Mouse (Mus musculus) CD4-positive, CD25-positive, alpha-beta regulatory T cell, adult 4 months (primary cell): ENCODE data around the gene Kif2c. TPM values are rescaled to one million over a fixed set of nuclear protein-coding genes. Genes with fewer than 3 reads are reported as not detected.

Experiments used
- ATAC-seq: one replicate; pipeline ENCODE4 v1.8.0; 2017
- polyA plus RNA-seq, 2 experiments: library from polyadenylated mRNA; unstranded; fragments of 100-300 nt; shearing (Covaris generic); gene quantifications; one replicate each; pipeline ENCODE4 v1.2.1; 2017

Gene Kif2c
- 1 to 10 TPM; 2.8 to 8.7 TPM for polyA plus RNA-seq

DNA sequence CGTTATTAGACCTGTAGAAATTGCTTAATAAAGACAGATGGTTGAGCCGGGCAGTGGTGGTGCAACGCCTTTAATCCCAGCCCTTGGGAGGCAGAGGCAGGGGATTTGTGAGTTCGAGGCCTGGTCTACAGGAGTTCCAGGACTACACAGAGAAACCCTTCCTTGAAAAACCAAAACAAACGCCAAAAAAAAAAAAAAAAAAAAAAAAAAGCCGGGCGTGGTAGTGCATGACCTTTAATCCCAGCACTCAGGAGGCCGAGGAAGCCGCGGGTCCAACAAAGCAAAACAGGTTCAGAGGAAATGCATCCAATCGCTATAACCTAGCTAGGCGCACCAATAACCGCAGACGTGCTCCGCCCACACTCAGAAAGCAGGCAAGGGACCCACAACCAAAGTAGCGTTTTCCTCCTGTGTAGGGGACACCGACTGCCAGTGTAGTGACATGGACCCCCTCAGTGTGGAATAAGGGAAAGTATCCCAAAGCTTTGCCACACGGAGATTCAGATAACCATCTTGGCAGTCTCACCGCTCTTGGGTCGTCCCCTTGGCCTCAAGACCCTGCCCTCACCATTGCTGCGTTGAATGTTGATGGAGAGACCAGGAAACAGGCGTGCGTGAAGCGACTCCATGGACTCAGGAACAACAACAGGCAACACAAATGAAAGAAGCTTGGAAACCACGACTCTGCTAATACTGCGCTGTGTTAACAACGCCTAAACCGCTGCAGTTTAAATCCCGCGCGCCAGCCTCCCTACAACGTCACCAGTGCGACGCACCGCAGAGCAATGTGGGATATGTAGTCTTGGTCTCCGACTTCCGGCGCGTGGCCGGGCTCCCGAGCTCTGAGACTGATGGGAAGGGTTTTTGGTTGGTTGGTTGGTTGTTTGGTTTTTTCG lies at the start of gene Kif2c:
TSS of gene Kif2c (minus strand) at position 777 of the 896 bp plus-strand sequence.
- peak; percentile 100 for ATAC-seq

DNA sequence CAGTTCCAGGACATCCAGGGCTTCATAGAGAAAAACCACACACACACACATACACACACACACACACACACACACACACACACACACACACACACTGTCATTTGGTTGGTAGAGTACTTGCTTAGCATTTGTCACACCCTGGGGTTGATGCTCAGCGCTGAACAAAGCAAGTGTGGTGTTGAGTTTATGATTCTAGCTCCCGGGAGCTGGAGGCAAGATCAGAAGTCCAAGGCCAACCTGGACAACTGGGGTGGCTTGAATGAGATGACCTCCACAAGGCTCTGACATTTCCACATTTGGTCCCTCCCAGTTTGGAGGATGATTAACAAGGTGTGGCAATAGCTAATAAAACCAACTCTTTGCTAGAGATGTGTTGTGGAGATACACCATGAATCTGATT lies 48.8 kb upstream of the Kif2c start:
- no peak for ATAC-seq

DNA sequence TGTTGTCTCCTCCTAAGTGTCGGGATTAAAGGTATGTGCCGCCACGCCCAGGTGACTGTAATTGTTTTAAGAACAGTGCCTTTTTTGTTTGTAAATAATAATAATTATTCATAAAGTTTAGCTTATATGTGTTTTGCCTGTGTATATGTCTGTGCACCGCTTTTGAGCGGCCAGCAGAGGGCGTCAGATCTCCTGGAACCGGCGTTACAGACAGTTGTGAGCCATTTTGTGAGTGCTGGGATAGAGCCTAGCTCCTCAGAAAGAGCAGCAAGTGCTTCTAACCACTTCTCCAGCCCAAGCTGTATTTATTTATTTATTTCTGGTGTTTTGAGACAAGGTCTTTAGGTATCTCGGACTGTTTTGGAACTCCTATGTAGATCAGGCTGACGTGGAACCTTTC lies 47.9 kb upstream of the Kif2c start:
- ATAC-seq, result no peak

DNA sequence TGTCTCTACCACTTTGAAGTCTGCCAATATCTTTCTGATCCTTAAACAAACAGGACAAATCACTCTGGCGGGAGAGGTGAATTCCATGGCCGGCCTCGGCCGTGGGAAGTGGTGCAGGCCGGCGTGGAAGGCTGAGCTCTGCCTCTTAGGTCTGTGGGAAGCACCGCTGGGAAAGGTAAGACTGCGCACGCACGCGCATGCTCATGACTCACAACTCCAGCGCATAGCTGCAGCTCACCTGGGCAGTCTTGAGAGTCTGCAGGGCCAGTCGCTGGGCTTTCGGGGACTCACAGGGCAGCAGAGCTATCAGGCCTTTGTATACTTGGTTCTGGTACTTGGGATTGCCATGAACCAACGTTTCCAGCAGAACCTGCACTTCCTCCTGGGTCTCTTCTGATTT lies 47.2 kb upstream of the Kif2c start:
- no peak for ATAC-seq

DNA sequence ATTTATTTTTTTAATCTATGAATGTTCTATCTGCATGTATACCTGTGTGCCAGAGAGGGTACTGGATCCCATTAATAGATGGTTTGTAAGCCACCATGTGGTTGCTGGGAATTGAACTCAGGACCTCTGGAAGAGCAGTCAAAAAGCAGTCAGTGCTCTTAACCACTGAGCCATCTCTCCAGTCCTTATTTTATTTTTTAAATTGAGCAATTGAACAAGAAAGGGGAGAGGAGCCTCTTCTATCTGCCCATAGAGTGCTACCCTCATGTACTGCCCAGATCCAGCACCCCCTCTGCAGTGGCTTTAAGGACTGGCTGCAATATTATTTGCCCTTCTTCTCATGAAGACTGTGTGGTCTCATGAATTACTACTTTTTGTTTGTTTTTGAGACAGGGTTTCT lies 42.8 kb upstream of the Kif2c start:
- ATAC-seq, result no peak

DNA sequence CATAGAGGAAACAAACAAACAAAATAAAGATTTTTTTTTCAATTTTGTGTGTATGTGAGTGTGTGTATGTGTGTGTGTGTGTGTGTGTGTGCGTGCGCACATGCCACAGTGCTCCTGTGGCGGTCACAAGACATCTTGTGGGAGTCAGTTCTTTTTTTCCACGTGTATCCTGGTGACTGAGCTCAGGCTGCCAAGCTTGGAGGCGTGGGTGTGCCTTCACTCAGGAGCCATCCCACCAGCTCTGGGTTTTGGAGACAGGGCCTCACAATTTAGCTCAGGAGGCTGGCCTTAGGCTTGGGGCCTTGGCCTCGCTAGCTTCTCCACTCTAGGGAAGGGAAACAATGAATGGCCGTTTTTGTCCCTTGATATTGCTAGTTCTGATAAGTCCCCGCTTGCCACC lies 41.7 kb upstream of the Kif2c start:
- ATAC-seq, result no peak

DNA sequence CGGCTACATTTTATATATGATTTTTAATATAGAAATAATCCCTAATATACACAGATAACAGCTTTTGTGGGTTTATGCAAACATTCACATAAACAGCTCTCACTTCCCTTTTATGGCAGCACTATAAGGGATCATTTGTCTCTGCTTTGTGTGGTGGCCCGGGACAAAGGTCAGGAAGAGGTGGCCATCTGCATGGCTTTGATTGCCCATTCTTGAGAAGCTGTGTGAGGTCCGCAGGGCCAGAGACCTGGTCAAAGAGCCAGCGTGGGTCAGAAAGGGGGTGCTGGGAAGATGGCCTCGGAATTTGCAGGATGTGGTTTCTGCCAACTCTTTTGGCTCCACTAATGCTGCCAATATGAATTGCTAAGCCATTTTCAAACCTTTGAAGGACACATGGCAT lies 40.6 kb upstream of the Kif2c start:
- no peak for ATAC-seq

DNA sequence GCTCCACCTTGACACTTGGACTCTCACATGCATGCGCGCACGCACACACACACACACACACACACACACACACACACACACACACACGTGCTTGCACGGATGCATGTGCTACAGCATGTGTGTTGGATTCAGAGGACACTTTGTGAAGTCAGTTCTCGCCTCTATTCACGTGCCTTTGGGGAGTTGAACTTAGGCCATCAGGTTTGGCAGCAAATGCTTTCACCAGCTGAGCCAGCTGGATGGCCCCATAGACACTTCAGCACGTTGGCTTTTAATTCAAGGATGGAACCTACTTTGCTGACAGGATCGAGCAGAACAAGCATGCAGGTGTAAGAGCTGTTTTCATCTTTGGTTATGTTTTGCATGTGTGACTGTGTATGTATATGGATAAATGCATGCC lies 39.4 kb upstream of the Kif2c start:
- no peak for ATAC-seq

DNA sequence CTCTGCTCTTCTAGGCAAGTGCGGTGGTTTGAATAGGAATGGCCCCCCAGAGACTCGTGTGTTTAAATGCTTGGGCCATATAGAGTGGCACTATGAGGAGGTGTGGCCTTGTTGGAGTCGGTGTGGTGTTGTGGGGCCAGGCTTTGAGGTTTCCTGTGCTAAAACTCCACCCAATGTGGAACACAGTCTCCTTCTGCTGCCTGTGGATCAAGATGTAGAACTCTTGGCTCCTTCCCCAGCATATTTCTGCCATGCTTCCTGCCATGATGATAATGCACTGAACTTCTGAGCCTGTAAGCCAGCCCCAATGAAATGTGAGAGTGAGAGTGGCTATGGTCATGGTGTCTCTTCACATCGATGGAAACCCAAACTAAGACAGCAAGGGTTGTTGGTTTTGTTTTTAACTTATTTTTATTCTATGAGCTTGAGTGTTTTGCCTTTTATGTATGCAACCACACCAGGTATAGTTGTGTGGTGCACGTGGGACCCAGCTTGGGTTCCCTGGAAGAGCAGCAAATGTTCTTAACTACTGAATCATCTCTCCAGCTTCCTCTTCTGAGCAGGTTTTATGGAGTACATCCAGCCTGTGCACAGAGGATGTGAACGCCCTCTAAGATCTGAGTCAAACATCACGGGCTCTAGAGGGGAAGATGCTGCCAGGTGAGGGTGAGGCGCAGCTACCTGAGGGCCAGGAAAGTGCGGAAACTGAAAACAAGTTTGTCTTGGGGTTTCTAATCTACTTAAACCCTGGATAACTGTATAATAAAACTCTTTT lies 38.5 kb upstream of the Kif2c start:
- ATAC-seq, result no peak

DNA sequence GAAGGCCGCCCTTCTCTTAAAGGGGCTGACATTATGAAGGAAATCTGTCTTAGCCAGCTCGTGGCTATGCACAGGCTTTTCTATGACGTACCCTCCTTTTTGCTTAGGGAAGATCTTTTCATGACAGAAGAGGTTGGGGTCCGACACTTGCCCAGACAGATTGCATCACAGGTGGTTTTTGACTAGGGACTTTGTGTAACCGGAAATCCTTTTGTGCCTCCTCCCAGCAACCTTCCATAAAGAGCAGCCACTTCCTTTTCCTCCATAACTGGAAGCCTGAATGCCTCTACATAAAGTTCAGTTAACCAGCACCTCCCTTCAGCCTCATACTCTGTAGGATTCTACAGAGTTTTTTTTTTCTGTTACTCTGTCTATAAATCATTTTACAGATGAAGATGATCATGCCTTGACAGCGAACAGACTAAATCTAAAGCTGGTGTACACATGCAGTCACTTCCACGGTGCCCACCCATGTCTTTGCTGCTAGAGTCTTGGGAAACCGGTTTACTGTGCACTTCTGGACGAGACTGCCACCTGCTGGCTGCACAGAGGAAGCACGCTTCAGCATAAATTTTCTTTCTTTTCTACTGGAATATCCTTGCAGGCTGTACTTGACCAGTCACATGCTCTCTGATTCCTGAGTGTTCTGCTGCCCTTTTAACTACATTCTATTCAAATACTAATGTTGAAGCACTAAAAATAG lies 36.2 kb upstream of the Kif2c start:
- ATAC-seq, result peak; percentile 81

DNA sequence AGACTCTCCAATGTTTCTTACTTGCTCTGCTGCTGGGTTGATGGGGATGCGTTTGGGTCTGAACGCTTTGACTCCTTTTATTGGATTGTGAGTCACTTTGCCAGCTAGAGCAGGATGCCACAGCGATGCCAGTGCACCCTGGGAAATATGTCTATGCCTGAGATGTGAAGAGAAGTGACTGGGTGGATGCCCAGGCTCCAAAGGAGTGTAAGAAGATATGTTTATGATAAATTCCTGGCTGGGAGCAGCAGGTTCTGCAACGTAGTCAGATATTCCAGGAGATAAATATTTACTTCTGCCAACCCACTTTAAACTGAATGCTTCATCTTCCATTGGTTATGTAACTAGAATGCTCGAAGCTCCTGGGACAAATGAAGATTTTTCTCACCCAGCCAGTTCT lies 34.6 kb upstream of the Kif2c start:
- no peak for ATAC-seq

DNA sequence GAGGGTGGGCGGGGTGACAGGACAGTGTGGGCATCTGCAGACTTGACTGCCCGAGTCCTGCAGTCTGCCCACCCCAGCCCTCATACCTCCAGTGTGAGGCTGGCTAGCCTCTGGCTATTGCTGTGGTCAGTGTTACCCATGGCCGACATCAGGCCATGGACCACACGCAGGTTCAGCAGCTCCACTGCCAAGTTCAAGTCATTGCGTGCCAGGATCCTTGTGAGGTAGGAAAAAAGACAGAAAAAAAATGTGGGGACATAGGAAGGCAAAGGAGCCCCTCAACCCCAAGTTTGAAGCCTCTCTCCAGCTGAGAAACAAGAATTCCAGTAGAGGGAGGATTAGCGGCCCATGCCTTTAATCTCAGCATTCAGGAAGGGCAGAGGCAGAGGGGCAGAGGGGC lies 31.8 kb upstream of the Kif2c start:
- no peak for ATAC-seq

DNA sequence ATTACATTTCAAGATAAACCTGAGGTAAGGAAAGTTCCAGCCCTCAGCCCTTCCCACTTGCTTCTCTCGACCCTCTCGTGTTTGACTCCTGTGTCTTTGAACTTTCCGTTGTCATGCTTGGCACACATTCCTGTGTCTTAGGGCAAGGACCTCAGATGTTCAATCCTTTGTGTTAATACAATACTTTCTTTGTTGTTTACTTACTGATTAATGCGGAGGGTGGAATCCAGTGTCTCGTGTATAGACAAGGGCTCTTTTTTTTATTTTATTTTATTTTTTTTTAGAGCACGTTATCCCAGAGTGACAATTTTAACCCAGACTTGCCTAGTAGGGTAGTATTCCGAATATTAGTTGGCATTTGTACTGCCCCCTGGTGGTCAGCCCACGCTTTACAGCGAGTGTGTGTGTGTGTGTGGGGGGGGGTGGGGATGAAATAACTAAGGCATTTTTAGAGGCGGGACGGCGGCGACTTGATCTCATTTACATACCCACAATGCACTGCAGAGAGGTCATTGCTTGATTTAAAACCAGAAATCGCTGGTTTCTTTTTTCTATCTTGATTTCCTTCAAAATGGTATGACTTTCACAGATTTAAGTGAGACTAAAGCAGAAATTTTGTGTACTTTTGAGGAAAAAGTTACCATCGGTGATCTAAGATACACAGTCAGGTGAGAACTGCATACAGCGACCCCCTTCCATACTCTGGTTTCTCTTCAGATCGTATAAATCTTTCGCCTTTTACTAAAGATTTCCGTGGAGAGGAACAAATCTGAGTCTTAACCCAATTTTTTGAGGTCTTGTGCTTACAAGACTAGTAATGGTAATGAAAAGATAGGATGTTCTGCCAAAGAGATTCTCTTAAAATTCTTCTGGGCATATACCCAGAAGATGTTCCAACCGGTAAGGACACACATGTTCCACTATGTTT lies 28.0 kb upstream of the Kif2c start:
- ATAC-seq, result peak; percentile 91

DNA sequence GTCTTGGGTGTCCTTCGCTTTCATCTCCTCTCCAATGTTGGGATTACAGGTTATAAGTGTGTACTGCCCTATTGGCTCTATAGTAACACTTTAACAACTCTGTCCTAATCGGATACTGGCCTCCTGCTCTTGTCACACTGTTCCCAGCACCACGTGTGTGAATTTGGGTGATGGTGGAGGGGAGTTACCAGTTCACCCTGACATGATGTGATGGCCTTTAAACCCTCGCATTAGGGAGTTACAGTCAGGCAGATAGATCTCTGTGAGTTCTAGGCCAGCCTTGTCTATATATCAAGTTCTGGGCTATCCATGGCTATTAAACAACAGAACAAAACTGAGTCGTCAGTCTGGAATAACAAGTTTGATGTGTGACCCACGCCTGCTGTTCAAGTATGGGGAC lies 27.2 kb upstream of the Kif2c start:
- ATAC-seq, result no peak

DNA sequence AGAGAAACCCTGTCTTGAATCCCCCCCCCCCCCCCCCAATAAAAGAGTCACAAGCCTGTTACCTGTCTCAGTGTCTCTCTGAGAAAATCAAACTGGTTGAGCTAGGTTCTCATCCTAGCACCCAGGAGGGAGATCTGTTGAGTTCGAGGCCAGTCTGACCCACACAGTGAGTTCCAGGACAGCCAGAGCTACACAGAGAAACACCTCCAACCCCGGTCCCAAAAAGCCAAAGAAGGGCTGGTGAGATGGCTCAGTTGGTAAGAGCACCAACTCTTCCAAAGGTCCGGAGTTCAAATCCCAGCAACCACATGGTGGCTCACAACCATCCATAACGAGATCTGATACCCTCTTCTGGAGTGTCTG lies 20.5 kb upstream of the Kif2c start:
- no peak for ATAC-seq

DNA sequence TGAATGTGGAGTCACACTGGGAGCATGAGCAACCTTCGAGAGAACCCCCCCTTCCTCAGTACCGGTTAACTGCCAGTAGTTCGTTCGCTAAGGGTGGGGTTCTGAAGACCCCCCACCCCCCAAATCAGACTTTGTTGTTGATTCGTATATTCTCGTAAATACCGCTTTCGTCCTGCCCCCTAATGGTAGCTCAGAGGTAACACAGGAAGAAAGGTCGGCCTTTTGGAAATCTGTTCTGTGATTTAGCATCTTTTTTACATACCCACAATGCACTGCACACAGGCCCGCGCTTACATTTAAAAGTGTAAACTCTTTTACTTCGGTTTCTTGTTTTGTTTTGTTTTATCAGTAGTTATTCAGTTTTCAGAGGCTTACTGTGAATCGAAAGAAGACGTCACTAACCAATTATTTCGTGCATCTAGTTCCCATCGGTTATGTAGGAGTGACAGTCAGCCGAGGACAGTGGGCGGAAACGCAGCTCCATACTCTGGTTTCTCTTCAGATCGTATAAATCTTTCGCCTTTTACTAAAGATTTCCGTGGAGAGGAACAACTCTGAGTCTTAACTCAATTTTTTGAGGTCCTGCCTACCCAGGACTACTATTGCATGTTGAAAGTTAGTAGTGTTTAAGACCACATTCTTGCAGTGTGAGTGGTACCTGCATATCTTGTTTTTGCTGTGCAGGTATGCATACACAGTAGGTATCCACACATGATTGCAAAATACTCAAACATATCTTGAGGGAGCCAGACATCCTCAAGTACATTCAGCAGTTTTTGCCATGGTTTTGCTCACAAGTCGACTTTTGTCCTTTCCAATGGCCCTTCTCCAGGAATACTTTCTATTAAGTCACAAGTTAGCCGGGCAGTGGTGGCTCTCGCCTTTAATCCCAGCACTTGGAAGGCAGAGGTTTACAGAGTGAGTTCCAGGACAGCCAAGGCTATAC lies 19.9 kb upstream of the Kif2c start:
- peak; percentile 91 for ATAC-seq

DNA sequence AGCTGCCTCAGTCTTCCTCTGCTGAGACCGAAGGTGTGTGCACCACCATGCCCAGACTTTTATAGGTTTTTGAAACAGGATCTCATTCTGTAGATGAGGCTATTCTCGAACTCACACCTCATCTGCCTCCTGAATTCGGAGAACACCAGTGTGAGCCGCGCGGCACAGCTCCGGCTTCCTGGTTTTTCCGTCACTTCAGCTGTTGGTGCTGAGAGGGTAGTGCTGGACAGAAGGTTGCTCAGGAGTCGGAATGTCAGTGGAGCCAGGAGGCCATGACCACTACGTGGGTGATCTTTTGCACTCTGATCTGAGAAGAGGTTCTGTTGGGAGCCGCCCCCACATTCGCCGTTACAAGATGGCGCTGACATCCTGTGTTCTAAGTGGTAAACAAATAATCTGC lies 9.4 kb upstream of the Kif2c start:
- ATAC-seq, result no peak

DNA sequence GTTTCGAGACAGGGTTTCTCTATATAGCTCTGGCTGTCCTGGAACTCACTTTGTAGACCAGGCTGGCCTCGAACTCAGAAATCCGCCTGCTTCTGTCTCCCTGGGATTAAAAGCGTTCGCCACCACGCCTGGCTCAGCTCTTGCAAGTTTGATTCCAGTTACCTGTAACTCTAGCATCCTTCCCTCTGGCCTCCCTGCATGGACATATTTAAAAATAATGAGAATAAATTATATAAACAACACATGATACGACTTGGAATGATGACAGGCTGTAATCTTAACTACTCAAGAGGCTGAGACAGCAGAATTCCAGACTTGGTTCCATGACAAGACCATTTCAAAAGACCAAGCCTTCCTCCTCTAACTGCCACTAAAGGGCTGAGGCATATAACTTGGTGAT lies 8.2 kb upstream of the Kif2c start:
- no peak for ATAC-seq

DNA sequence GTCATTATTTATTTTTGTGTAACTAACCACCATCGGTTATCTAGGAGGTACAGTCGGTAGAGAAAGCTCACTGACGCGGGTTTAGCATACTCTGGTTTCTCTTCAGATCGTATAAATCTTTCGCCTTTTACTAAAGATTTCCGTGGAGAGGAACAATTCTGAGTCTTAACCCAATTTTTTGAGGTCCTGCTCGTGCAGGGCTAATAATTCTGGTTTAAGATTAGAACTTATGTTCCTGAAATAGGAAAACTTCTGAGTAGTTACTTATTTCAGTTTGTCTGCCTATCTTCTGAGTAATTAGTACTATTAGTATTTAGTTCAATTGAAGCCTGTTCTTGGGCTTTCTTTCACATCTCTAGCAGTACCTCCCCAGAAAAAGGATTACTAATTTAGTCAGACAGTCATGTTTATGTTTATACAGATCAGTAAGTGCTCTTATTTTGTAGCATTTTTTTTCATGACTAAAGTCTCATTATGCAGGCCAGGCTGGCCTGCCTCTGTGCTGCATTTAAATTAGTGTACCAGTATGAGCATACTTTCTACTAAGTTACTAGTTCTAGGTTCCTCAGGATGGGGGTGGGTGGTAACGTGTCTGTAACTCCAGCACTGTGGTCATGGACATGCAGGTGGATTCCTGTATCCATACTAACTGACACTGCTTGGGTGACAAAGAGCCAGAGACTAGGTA lies 7.6 kb upstream of the Kif2c start:
- peak; percentile 81 for ATAC-seq

DNA sequence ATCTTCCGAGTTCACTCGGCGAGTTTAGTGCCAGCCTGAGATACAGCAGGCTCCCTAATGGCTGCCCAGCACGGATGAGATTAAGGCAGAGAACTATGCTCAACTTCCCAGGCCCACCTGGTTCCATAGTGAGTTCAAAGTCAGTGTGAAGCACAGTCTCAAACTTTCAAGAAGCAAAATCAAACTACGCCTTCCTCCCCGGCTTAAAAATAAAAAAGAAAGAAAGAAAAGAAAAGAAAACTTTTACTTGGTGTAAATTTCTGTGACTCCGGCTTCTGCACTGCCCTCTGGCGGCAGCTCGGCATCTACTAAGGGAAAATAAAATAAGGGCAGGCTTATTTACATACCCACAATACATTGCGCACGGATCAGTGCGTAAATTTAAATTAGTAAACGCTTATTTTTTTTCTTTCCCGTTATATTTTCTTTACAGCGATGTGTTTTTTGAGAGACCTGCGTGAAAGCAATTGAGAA lies 7.0 kb upstream of the Kif2c start:
- peak; percentile 75 for ATAC-seq
